Mouse (Mus musculus) embryonic facial prominence, embryonic 12.5 days (tissue): ENCODE measurements at regions not wholly inside any gene's neighbourhood (a gene's known extent, or its start where the extent isn't known, plus 50 kb on each side); places are given as distances from the start of the nearest gene placed in this dataset.
A peak's percentile ranks its signal among the peaks of the same experiment; 100 is the strongest.

Experiments
- ATAC-seq: fragments of 200-750 bp; cut with Nextera tagmentation; 2 replicates; pipeline ENCODE4 v1.8.0; 2017; ENCODE audit not compliant: insufficient number of reproducible peaks, insufficient read depth, low FRiP score, low TSS enrichment
- H3K27ac ChIP-seq: fragments of 300-500 bp; sonication (generic); 2 replicates; pipeline ENCODE4 v1.5.1; 2016; ENCODE audit warnings: mild to moderate bottlenecking
- H3K27me3 ChIP-seq: fragments of 300-500 bp; sonication (generic); 2 replicates; pipeline ENCODE4 v1.6.1; 2016; ENCODE audit warnings: mild to moderate bottlenecking, moderate library complexity
- H3K36me3 ChIP-seq: fragments of 300-500 bp; sonication (generic); 2 replicates; pipeline ENCODE4 v1.6.1; 2016; ENCODE audit warnings: mild to moderate bottlenecking
- H3K4me1 ChIP-seq: fragments of 300-500 bp; sonication (generic); 2 replicates; pipeline ENCODE4 v1.6.1; 2016
- H3K4me2 ChIP-seq: fragments of 300-500 bp; sonication (generic); replicated peaks from 2 replicates; pipeline ENCODE4 v1.6.1; 2016; ENCODE audit warnings: mild to moderate bottlenecking, moderate library complexity
- H3K4me3 ChIP-seq: fragments of 300-500 bp; sonication (generic); 2 replicates; pipeline ENCODE4 v1.5.1; 2016; ENCODE audit warnings: mild to moderate bottlenecking
- H3K9ac ChIP-seq: fragments of 300-500 bp; sonication (generic); 2 replicates; pipeline ENCODE4 v1.6.1; 2016; ENCODE audit warnings: mild to moderate bottlenecking, moderate library complexity
- H3K9me3 ChIP-seq: fragments of 300-500 bp; sonication (generic); 2 replicates; pipeline ENCODE4 v1.6.1; 2016; ENCODE audit warnings: mild to moderate bottlenecking, moderate library complexity
- WGBS: fragments of 180-500 bp; shearing (Covaris S2); methylation state at CpG from one replicate; pipeline ENCODE4 v1.1.7; 2016; 5-methylcytosine and 5-hydroxymethylcytosine counted together

DNA sequence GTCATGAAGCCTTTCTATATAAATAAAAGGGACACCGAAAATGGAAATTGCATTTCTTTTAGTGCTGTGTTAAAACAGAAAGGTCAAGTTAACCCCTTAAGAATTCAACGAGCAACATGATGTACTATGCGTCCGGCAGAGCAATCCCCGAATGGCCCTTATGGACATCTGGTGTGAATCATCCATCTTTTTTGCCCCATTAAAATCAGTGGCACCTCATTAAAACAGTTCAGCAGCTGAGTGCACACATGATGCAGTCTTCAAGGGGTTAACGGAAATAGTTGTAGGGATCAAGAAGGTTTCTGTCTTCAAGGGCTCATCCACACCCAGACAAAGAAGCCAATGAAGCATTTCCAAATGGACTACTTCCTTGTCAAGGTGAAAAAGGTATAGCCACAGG is 284.1 kb upstream of the BC052040 start:
- no peak overlapping the region for H3K4me3 ChIP-seq
- H3K9me3 ChIP-seq = no peaks in the 10 kb centered on the region
- no peaks in the 10 kb centered on the region for H3K36me3 ChIP-seq
- H3K9ac ChIP-seq = no peak overlapping the region
- no peaks in the 10 kb centered on the region for H3K27me3 ChIP-seq
- H3K4me1 ChIP-seq = 0 out of 2 replicates have a peak, but pooled peaks cover 3% of the 10 kb centered on the region
- 70% methylated on average over 6 of the region's 6 CpGs for WGBS
- ATAC-seq = no peak
- no peak overlapping the region for H3K27ac ChIP-seq
- no peak overlapping the region for H3K4me2 ChIP-seq

DNA sequence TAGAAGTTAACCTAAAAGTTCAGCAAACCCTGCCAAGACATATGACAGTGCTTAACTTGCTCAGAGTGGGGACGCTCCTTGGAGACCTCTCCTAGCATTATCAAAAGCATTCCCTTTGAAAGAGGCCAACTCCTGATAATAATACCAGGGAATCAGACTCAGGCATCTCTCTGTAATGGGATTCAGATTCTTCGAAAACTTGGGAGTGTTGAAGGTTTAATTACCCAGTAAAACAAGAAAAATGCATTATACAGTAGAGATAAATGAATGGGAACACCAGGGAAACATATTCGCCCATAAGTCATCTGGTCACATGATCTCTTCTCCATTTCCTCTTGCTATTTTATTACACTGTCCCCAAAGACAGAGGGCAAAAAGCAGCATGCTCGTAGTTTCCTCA is 274.3 kb upstream of the BC052040 start:
- Histone ChIP-seq H3K4me3 (no peak overlapping the region), H3K4me2 (no peak overlapping the region), H3K9ac (no peak overlapping the region), H3K27me3 (no peaks in the 10 kb centered on the region), H3K9me3 (no peaks in the 10 kb centered on the region), H3K27ac (no peak overlapping the region), H3K4me1 (no peaks in the 10 kb centered on the region), H3K36me3 (no peaks in the 10 kb centered on the region)
- WGBS = 58% methylated on average over 4 of the region's 4 CpGs
- ATAC-seq = no peak

DNA sequence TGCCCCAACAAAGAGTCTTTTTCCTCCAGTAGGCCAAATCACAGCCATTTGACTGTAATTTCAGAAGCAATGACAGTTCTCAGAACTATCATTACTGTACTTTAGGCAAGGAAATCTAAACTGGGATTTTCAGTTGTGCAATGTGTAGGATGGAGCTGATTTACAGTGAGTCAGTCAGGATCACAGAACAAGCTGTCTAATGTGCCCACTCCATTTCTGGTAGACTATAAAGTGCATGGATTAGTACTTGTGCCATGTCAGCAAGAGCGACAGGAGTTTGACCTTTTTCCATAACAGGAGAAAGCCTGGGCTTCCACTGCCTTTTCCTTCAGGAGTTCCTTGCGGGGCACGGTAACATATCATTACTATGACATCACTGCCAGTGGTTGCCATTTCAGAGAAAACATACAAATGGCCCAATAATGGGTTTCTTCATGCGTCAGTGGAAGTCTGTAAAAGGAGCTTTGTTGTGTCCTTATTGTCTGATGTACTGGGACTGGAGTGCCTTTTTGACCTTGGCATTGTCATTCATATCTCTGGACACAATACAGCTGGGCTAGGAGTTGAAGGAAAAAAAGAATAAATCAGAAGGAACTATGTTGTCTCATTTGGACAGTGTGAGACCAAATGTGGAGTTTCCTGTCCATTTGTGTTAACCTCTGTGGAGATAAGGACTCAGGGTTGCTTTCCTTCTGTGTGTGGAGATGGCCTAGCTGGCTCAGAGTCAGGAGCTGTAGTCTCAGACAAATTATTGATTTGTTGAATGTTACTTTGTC is 271.5 kb upstream of the BC052040 start:
- Histone ChIP-seq H3K4me3 (no peak overlapping the region), H3K27me3 (no peaks in the 10 kb centered on the region), H3K27ac (no peak overlapping the region), H3K36me3 (no peaks in the 10 kb centered on the region), H3K4me2 (no peak overlapping the region), H3K9ac (no peak overlapping the region), H3K9me3 (no peaks in the 10 kb centered on the region), H3K4me1 (no peaks in the 10 kb centered on the region)
- no peak for ATAC-seq
- WGBS = 64% methylated on average over 4 of the region's 4 CpGs

GRCm38 (mm10) chr2:115318551-115318950 is 263.0 kb upstream of the BC052040 start:
- WGBS = 53% methylated on average over 3 of the region's 3 CpGs
- H3K4me3 ChIP-seq = no peak overlapping the region
- H3K27me3 ChIP-seq = no peaks in the 10 kb centered on the region
- no peak overlapping the region for H3K9ac ChIP-seq
- no peak for ATAC-seq
- no peaks in the 10 kb centered on the region for H3K4me1 ChIP-seq
- H3K9me3 ChIP-seq = no peaks in the 10 kb centered on the region
- H3K27ac ChIP-seq = no peak overlapping the region
- no peaks in the 10 kb centered on the region for H3K36me3 ChIP-seq
- no peak overlapping the region for H3K4me2 ChIP-seq

DNA sequence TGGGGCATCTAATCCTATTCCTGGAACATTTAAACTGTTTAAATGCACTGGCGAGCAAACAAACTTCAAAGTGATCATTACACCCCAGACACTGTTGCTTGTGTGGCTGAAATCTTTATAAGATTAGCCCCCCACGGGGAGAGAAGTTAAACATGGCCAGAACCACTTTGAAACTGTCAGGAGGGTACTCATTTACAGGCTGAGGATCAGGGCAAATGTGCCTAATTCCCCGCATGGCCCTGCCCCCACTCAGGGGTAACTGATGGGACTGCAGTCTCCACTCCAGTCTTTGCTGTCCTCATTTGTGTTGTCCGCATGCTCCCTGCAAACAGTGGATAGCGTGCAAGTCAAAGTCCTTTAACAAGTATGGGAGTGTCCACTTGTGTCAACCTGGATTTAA is 258.9 kb upstream of the BC052040 start:
- Histone ChIP-seq H3K4me1 (no peaks in the 10 kb centered on the region), H3K4me3 (no peak overlapping the region), H3K9ac (no peak overlapping the region), H3K27me3 (no peaks in the 10 kb centered on the region), H3K36me3 (no peaks in the 10 kb centered on the region), H3K9me3 (no peaks in the 10 kb centered on the region), H3K4me2 (no peak overlapping the region), H3K27ac (no peak overlapping the region)
- ATAC-seq = no peak
- WGBS = 39% methylated on average over 5 of the region's 5 CpGs

GRCm38 (mm10) chr2:115326526-115326925 is 255.0 kb upstream of the BC052040 start:
- no peak overlapping the region for H3K4me3 ChIP-seq
- no peaks in the 10 kb centered on the region for H3K36me3 ChIP-seq
- no peaks in the 10 kb centered on the region for H3K9me3 ChIP-seq
- 67% methylated on average over 2 of the region's 2 CpGs for WGBS
- H3K4me1 ChIP-seq = no peaks in the 10 kb centered on the region
- no peak overlapping the region for H3K9ac ChIP-seq
- no peak overlapping the region for H3K4me2 ChIP-seq
- H3K27me3 ChIP-seq = no peaks in the 10 kb centered on the region
- no peak for ATAC-seq
- no peak overlapping the region for H3K27ac ChIP-seq

- WGBS = 35% methylated on average over 7 of the region's 7 CpGs
Observed at GRCm38 (mm10) chr2:115338178-115338577, 243.3 kb upstream of the BC052040 start.

GRCm38 (mm10) chr2:115339034-115339433 is 242.5 kb upstream of the BC052040 start:
- Histone ChIP-seq H3K4me2 (no peak overlapping the region), H3K27ac (no peak overlapping the region), H3K27me3 (no peaks in the 10 kb centered on the region), H3K9me3 (no peaks in the 10 kb centered on the region), H3K4me1 (no peaks in the 10 kb centered on the region), H3K9ac (no peak overlapping the region), H3K4me3 (no peak overlapping the region), H3K36me3 (no peaks in the 10 kb centered on the region)
- 60% methylated on average over 4 of the region's 4 CpGs for WGBS
- no peak for ATAC-seq

More at GRCm38 (mm10) chr2:115338178-115338577, 243.3 kb upstream of the BC052040 start:
- Histone ChIP-seq H3K4me3 (no peak overlapping the region), H3K4me1 (no peaks in the 10 kb centered on the region), H3K27me3 (no peaks in the 10 kb centered on the region), H3K36me3 (no peaks in the 10 kb centered on the region), H3K4me2 (no peak overlapping the region), H3K27ac (no peak overlapping the region), H3K9me3 (no peaks in the 10 kb centered on the region), H3K9ac (no peak overlapping the region)
- ATAC-seq = no peak

GRCm38 (mm10) chr2:115342360-115342759 is 239.2 kb upstream of the BC052040 start:
- Histone ChIP-seq H3K36me3 (no peaks in the 10 kb centered on the region), H3K9ac (no peak overlapping the region), H3K4me2 (no peak overlapping the region), H3K4me1 (0 out of 2 replicates have a peak, but pooled peaks cover 1% of the 10 kb centered on the region), H3K27me3 (no peaks in the 10 kb centered on the region), H3K4me3 (no peak overlapping the region), H3K27ac (no peak overlapping the region), H3K9me3 (no peaks in the 10 kb centered on the region)
- WGBS = 90% methylated on average over 14 of the region's 14 CpGs
- ATAC-seq = no peak

GRCm38 (mm10) chr2:115346551-115346950 is 235.0 kb upstream of the BC052040 start:
- 47% methylated on average over 6 of the region's 6 CpGs for WGBS

GRCm38 (mm10) chr2:115348263-115348662 is 233.3 kb upstream of the BC052040 start:
- peak overlapping the region; percentile 54; the same call in 1 of the 2 replicates for H3K27ac ChIP-seq
- H3K36me3 ChIP-seq = no peaks in the 10 kb centered on the region
- H3K9me3 ChIP-seq = no peaks in the 10 kb centered on the region
- H3K4me2 ChIP-seq = no peak overlapping the region
- no peak overlapping the region for H3K9ac ChIP-seq
- H3K27me3 ChIP-seq = no peaks in the 10 kb centered on the region
- no peak for ATAC-seq
- 7% methylated on average over 2 of the region's 2 CpGs for whole genome bisulfite sequencing
- 0 out of 2 replicates have a peak, but pooled peaks cover 6% of the 10 kb centered on the region for H3K4me1 ChIP-seq
- H3K4me3 ChIP-seq = no peak overlapping the region

More at GRCm38 (mm10) chr2:115346551-115346950, 235.0 kb upstream of the BC052040 start:
- no peak overlapping the region for H3K4me3 ChIP-seq
- no peak for ATAC-seq
- H3K27me3 ChIP-seq = no peaks in the 10 kb centered on the region
- no peaks in the 10 kb centered on the region for H3K9me3 ChIP-seq
- no peak overlapping the region for H3K4me2 ChIP-seq
- H3K27ac ChIP-seq = no peak overlapping the region
- 0 out of 2 replicates have a peak, but pooled peaks cover 6% of the 10 kb centered on the region for H3K4me1 ChIP-seq
- no peaks in the 10 kb centered on the region for H3K36me3 ChIP-seq
- H3K9ac ChIP-seq = no peak overlapping the region

GRCm38 (mm10) chr2:115371072-115371471 is 210.4 kb upstream of the BC052040 start:
- 47% methylated on average over 6 of the region's 6 CpGs for WGBS
- no peaks in the 10 kb centered on the region for H3K36me3 ChIP-seq
- H3K4me3 ChIP-seq = no peak overlapping the region
- H3K27ac ChIP-seq = no peak overlapping the region
- no peaks in the 10 kb centered on the region for H3K9me3 ChIP-seq
- peaks cover 3% of the 10 kb centered on the region; the same call in 1 of the 2 replicates for H3K4me1 ChIP-seq
- no peaks in the 10 kb centered on the region for H3K27me3 ChIP-seq
- no peak for ATAC-seq
- no peak overlapping the region for H3K9ac ChIP-seq
- no peak overlapping the region for H3K4me2 ChIP-seq
